Mouse (Mus musculus): ENCODE data around the gene Slc8a1. TPM values are rescaled to one million over a fixed set of nuclear protein-coding genes. Genes with fewer than 3 reads are reported as not detected.

Slc8a1 gene
- polyA plus RNA-seq, 1 experiment from 2014 or later, result 0.69 TPM

GRCm38 (mm10) chr17:81599072-81599471, 139.1 kb downstream of the Slc8a1 start:
- H3K36me3 ChIP-seq (replicated peaks; ENCODE audit: insufficient read depth, low read length), result no peaks in the 10 kb centered on the region
- ATAC-seq (no peak), DNase-seq (no peak)
- no peak overlapping the region for H3K9ac ChIP-seq (replicated peaks)
- no peak overlapping the region for H3K27ac ChIP-seq (ENCODE audit: low read depth)
- no peaks in the 10 kb centered on the region for H3K27me3 ChIP-seq (ENCODE audit: insufficient read depth, low read length)
- 50% methylated on average over 2 of the region's 2 CpGs for WGBS (ENCODE audit: insufficient replicate concordance)
- TF ChIP-seq CTCF (IDR thresholded peaks at IDR 0.05; ENCODE audit: low read depth) (no peak), EP300 (IDR thresholded peaks at IDR 0.05; ENCODE audit: low read depth) (no peak)
- no peaks in the 10 kb centered on the region for H3K9me3 ChIP-seq (ENCODE audit: low read length)
- no peak overlapping the region for H3K4me2 ChIP-seq (ENCODE audit: low read depth, low read length)
- H3K4me1 ChIP-seq (ENCODE audit: insufficient read depth), result no peaks in the 10 kb centered on the region
- no peak overlapping the region for H3K4me3 ChIP-seq (ENCODE audit: low read depth, low read length)

- H3K4me2 ChIP-seq (ENCODE audit: low read depth, low read length), result no peak overlapping the region
- ATAC-seq (no peak), DNase-seq (no peak)
- no peak overlapping the region for H3K4me3 ChIP-seq (ENCODE audit: low read depth, low read length)
- no peaks in the 10 kb centered on the region for H3K9me3 ChIP-seq (ENCODE audit: low read length)
- WGBS (ENCODE audit: insufficient replicate concordance), result 81% methylated on average over 7 of the region's 7 CpGs
- TF ChIP-seq CTCF (IDR thresholded peaks at IDR 0.05; ENCODE audit: low read depth) (no peak), EP300 (IDR thresholded peaks at IDR 0.05; ENCODE audit: low read depth) (no peak)
- H3K27me3 ChIP-seq (ENCODE audit: insufficient read depth, low read length), result no peaks in the 10 kb centered on the region
- H3K27ac ChIP-seq (ENCODE audit: low read depth), result no peak overlapping the region
- no peak overlapping the region for H3K9ac ChIP-seq (replicated peaks)
- H3K36me3 ChIP-seq (replicated peaks; ENCODE audit: insufficient read depth, low read length), result no peaks in the 10 kb centered on the region
- H3K4me1 ChIP-seq (ENCODE audit: insufficient read depth), result no peaks in the 10 kb centered on the region
These were observed 148.4 kb downstream of the Slc8a1 start for GRCm38 (mm10) chr17:81589791-81590190.

- no peak for DNase-seq
- Histone ChIP-seq H3K9ac (replicated peaks) (no peak overlapping the region), H3K27me3 (ENCODE audit: insufficient read depth, low read length) (no peaks in the 10 kb centered on the region), H3K9me3 (ENCODE audit: low read length) (no peaks in the 10 kb centered on the region), H3K27ac (ENCODE audit: low read depth) (no peak overlapping the region), H3K4me2 (ENCODE audit: low read depth, low read length) (no peak overlapping the region), H3K4me1 (ENCODE audit: insufficient read depth) (no peaks in the 10 kb centered on the region), H3K36me3 (replicated peaks; ENCODE audit: insufficient read depth, low read length) (no peaks in the 10 kb centered on the region), H3K4me3 (ENCODE audit: low read depth, low read length) (no peak overlapping the region)
- 79% methylated on average over 5 of the region's 5 CpGs for WGBS (ENCODE audit: insufficient replicate concordance)
- no peak for TF ChIP-seq EP300 (IDR thresholded peaks at IDR 0.05; ENCODE audit: low read depth)
- TF ChIP-seq CTCF (IDR thresholded peaks at IDR 0.05; ENCODE audit: low read depth), result no peak
- ATAC-seq, result no peak
These were observed 151.4 kb downstream of the Slc8a1 start for GRCm38 (mm10) chr17:81586759-81587158.

GRCm38 (mm10) chr17:81579728-81580425, 158.3 kb downstream of the Slc8a1 start:
- 55% methylated on average over 10 of the region's 10 CpGs for WGBS (ENCODE audit: insufficient replicate concordance)
- no peak for ATAC-seq
- Histone ChIP-seq H3K9me3 (ENCODE audit: low read length) (no peaks in the 10 kb centered on the region), H3K27ac (ENCODE audit: low read depth) (peak overlapping the region; percentile 49), H3K4me1 (ENCODE audit: insufficient read depth) (no peaks in the 10 kb centered on the region), H3K9ac (replicated peaks) (no peak overlapping the region), H3K4me3 (ENCODE audit: low read depth, low read length) (no peak overlapping the region), H3K27me3 (ENCODE audit: insufficient read depth, low read length) (no peaks in the 10 kb centered on the region), H3K36me3 (replicated peaks; ENCODE audit: insufficient read depth, low read length) (no peaks in the 10 kb centered on the region), H3K4me2 (ENCODE audit: low read depth, low read length) (no peak overlapping the region)
- no peak for DNase-seq
- TF ChIP-seq EP300 (IDR thresholded peaks at IDR 0.05; ENCODE audit: low read depth) (no peak), CTCF (IDR thresholded peaks at IDR 0.05; ENCODE audit: low read depth) (no peak)

- TF ChIP-seq EP300 (IDR thresholded peaks at IDR 0.05; ENCODE audit: low read depth) (peak; percentile 45; the same call in 1 of the 2 replicates), CTCF (IDR thresholded peaks at IDR 0.05; ENCODE audit: low read depth) (no peak)
- Histone ChIP-seq H3K9ac (replicated peaks) (no peak overlapping the region), H3K4me2 (ENCODE audit: low read depth, low read length) (no peak overlapping the region), H3K4me1 (ENCODE audit: insufficient read depth) (no peaks in the 10 kb centered on the region), H3K36me3 (replicated peaks; ENCODE audit: insufficient read depth, low read length) (no peaks in the 10 kb centered on the region), H3K27me3 (ENCODE audit: insufficient read depth, low read length) (no peaks in the 10 kb centered on the region), H3K27ac (ENCODE audit: low read depth) (no peak overlapping the region), H3K9me3 (ENCODE audit: low read length) (no peaks in the 10 kb centered on the region), H3K4me3 (ENCODE audit: low read depth, low read length) (no peak overlapping the region)
- ATAC-seq, result no peak
- WGBS (ENCODE audit: insufficient replicate concordance), result 73% methylated on average over 3 of the region's 3 CpGs
- no peak for DNase-seq
These were observed 161.3 kb downstream of the Slc8a1 start for GRCm38 (mm10) chr17:81576893-81577292.

GRCm38 (mm10) chr17:81565634-81566372, 172.4 kb downstream of the Slc8a1 start:
- no peaks in the 10 kb centered on the region for H3K36me3 ChIP-seq (replicated peaks; ENCODE audit: insufficient read depth, low read length)
- DNase-seq (no peak), ATAC-seq (peak; percentile 55)
- no peaks in the 10 kb centered on the region for H3K4me1 ChIP-seq (ENCODE audit: insufficient read depth)
- H3K9me3 ChIP-seq (ENCODE audit: low read length), result no peaks in the 10 kb centered on the region
- H3K4me3 ChIP-seq (ENCODE audit: low read depth, low read length), result no peak overlapping the region
- 0 out of 2 replicates have a peak overlapping the region, but pooled peaks have one; percentile 18 for H3K4me2 ChIP-seq (ENCODE audit: low read depth, low read length)
- H3K27ac ChIP-seq (ENCODE audit: low read depth), result 0 out of 2 replicates have a peak overlapping the region, but pooled peaks have one; percentile 3
- H3K9ac ChIP-seq (replicated peaks), result no peak overlapping the region
- H3K27me3 ChIP-seq (ENCODE audit: insufficient read depth, low read length), result no peaks in the 10 kb centered on the region
- TF ChIP-seq EP300 (IDR thresholded peaks at IDR 0.05; ENCODE audit: low read depth) (peak; percentile 72), CTCF (IDR thresholded peaks at IDR 0.05; ENCODE audit: low read depth) (no peak)
- WGBS (ENCODE audit: insufficient replicate concordance), result 44% methylated on average over 9 of the region's 9 CpGs

Measured in liver, postnatal 0 days (tissue).